Mouse (Mus musculus): ENCODE results near the gene Slc7a1. TPM values are rescaled to one million over a fixed set of nuclear protein-coding genes. Genes with fewer than 3 reads are reported as not detected.

Gene Slc7a1
- polyA plus RNA-seq, 1 experiment from 2014 or later, result 10.8 TPM

DNA sequence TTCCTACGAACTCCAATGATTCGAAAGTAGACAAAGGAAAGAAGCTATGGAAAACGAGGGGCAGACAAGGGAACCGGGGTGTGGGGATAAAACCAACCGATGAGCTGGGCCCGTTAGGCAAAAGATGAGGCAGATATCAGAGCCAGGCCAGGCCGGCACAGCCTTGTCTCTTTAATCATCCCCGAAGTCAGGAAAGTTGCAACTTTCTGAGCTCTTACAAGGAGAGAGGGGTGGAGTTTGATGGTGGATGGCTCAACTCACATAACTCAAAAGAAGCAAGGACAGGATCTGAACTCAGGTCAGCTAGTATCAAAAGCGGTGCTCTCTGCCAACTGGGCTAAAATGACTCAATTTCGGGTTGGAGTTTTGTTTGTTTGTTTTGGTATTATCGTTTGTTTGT lies 40.6 kb downstream of the Slc7a1 start:
- H3K4me3 ChIP-seq (ENCODE audit: low read depth, low read length), result no peak overlapping the region
- ATAC-seq, result no peak
- H3K4me1 ChIP-seq (replicated peaks; ENCODE audit: control insufficient read depth, insufficient read depth, low read length), result 0 out of 2 replicates have a peak, but pooled peaks cover 3% of the 10 kb centered on the region
- peaks cover 10% of the 10 kb centered on the region for H3K36me3 ChIP-seq (ENCODE audit: control insufficient read depth, insufficient read depth)
- WGBS, result 91% methylated on average over 11 of the region's 11 CpGs
- no peak for TF ChIP-seq CTCF (IDR thresholded peaks at IDR 0.05; ENCODE audit: low read depth)
- no peak overlapping the region for H3K27ac ChIP-seq (ENCODE audit: low read depth, low read length)
- H3K4me2 ChIP-seq (replicated peaks; ENCODE audit: low read depth), result no peak overlapping the region
- no peaks in the 10 kb centered on the region for H3K9me3 ChIP-seq (ENCODE audit: control insufficient read depth)
- H3K27me3 ChIP-seq (replicated peaks; ENCODE audit: control insufficient read depth, insufficient read depth, low read length), result no peaks in the 10 kb centered on the region
- no peak overlapping the region for H3K9ac ChIP-seq (ENCODE audit: low read depth, low read length)

DNA sequence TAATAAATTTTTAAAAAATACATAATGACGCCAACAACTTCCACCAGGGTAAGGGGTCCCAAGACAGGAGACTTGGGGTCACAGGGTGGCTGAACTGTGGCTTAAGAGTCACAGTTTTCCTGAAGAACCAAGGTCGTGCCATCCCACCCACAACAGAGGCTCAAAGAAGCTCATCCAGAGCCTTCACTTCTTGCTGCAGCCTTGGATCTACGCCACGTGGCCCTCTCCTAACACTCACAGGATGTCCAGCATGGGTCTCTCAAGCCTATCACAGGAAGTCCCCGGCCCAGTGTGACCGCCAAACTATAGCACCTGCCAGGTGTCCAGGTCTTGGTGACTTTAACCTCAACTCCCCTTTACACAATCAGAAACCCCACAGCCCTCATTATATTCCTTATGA lies 42.5 kb downstream of the Slc7a1 start:
- H3K9me3 ChIP-seq (ENCODE audit: control insufficient read depth), result no peaks in the 10 kb centered on the region
- H3K4me3 ChIP-seq (ENCODE audit: low read depth, low read length), result no peak overlapping the region
- no peak overlapping the region for H3K4me2 ChIP-seq (replicated peaks; ENCODE audit: low read depth)
- WGBS, result 93% methylated on average over 6 of the region's 6 CpGs
- no peak for ATAC-seq
- TF ChIP-seq CTCF (IDR thresholded peaks at IDR 0.05; ENCODE audit: low read depth), result no peak
- H3K27ac ChIP-seq (ENCODE audit: low read depth, low read length), result no peak overlapping the region
- H3K9ac ChIP-seq (ENCODE audit: low read depth, low read length), result no peak overlapping the region
- H3K4me1 ChIP-seq (replicated peaks; ENCODE audit: control insufficient read depth, insufficient read depth, low read length), result 0 out of 2 replicates have a peak, but pooled peaks cover 3% of the 10 kb centered on the region
- H3K27me3 ChIP-seq (replicated peaks; ENCODE audit: control insufficient read depth, insufficient read depth, low read length), result no peaks in the 10 kb centered on the region
- H3K36me3 ChIP-seq (ENCODE audit: control insufficient read depth, insufficient read depth), result peaks cover 6% of the 10 kb centered on the region; the same call in 1 of the 2 replicates

DNA sequence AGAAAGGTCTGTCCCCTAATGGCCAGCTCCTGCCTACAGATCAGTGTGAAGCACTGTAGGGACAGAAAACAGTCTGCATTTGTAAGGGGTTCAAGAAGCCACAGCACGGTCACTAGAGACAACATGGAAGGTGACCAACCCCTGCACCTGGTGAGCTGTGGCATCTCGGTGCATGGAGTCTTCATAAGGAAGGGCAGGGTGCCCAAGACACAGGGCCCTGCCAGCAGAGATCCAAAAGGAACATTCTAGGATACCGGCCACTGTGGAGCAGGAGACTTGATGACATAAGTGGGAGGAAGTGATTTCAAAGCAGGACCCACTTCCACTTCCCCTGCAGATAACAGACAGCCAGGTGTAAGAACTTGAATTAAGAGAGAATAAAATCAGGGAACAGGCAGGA lies 43.9 kb downstream of the Slc7a1 start:
- H3K36me3 ChIP-seq (ENCODE audit: control insufficient read depth, insufficient read depth), result peaks cover 12% of the 10 kb centered on the region; the same call in 1 of the 2 replicates
- H3K4me2 ChIP-seq (replicated peaks; ENCODE audit: low read depth), result no peak overlapping the region
- no peaks in the 10 kb centered on the region for H3K27me3 ChIP-seq (replicated peaks; ENCODE audit: control insufficient read depth, insufficient read depth, low read length)
- H3K27ac ChIP-seq (ENCODE audit: low read depth, low read length), result no peak overlapping the region
- 87% methylated on average over 3 of the region's 3 CpGs for WGBS
- H3K4me3 ChIP-seq (ENCODE audit: low read depth, low read length), result no peak overlapping the region
- ATAC-seq, result no peak
- H3K4me1 ChIP-seq (replicated peaks; ENCODE audit: control insufficient read depth, insufficient read depth, low read length), result no peaks in the 10 kb centered on the region
- TF ChIP-seq CTCF (IDR thresholded peaks at IDR 0.05; ENCODE audit: low read depth), result no peak
- no peak overlapping the region for H3K9ac ChIP-seq (ENCODE audit: low read depth, low read length)
- H3K9me3 ChIP-seq (ENCODE audit: control insufficient read depth), result no peaks in the 10 kb centered on the region

DNA sequence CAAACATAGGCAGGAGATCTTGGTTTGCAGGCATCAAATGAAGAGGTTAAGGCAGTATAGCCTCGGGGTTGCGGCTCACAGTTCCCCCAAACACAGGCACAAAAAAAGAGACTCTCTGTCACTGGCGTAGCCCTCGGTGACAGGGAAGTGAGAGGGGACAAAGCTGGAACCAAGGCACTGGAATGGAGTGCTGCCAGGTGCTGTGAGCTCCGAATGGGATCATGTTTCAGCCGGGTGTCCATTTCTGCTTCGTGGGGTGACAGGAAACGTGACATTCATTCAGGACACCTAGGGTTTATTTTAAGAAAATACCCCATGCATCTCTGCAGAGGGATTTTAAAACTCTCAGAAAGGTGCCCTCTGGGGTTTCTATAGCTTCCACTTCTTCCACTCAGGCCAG lies 45.2 kb downstream of the Slc7a1 start:
- ATAC-seq, result no peak
- 76% methylated on average over 8 of the region's 8 CpGs for WGBS
- no peak overlapping the region for H3K4me2 ChIP-seq (replicated peaks; ENCODE audit: low read depth)
- TF ChIP-seq CTCF (IDR thresholded peaks at IDR 0.05; ENCODE audit: low read depth), result no peak
- no peak overlapping the region for H3K4me3 ChIP-seq (ENCODE audit: low read depth, low read length)
- no peaks in the 10 kb centered on the region for H3K9me3 ChIP-seq (ENCODE audit: control insufficient read depth)
- no peak overlapping the region for H3K9ac ChIP-seq (ENCODE audit: low read depth, low read length)
- H3K27me3 ChIP-seq (replicated peaks; ENCODE audit: control insufficient read depth, insufficient read depth, low read length), result no peaks in the 10 kb centered on the region
- H3K4me1 ChIP-seq (replicated peaks; ENCODE audit: control insufficient read depth, insufficient read depth, low read length), result no peaks in the 10 kb centered on the region
- peaks cover 12% of the 10 kb centered on the region; the same call in 1 of the 2 replicates for H3K36me3 ChIP-seq (ENCODE audit: control insufficient read depth, insufficient read depth)
- no peak overlapping the region for H3K27ac ChIP-seq (ENCODE audit: low read depth, low read length)

DNA sequence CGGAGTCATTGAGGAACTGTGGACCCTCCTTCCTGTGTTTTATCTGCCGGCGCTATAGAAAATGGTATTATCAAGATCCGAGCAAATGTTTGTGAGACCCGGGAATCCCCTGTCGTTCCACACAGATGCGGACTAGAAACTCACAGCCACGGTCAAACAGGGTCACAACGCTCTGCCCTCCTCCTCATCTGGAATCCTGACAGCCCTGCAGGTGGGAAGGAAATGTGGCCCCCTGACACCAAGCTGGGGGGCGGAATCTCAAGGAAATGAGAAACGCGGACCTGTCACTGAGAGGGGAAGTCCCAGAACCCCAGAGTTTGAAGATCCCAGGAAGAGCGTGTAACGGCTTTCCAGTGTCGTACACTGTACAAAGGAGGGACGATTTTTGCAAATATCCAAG lies 46.3 kb downstream of the Slc7a1 start:
- 73% methylated on average over 16 of the region's 16 CpGs for WGBS

DNA sequence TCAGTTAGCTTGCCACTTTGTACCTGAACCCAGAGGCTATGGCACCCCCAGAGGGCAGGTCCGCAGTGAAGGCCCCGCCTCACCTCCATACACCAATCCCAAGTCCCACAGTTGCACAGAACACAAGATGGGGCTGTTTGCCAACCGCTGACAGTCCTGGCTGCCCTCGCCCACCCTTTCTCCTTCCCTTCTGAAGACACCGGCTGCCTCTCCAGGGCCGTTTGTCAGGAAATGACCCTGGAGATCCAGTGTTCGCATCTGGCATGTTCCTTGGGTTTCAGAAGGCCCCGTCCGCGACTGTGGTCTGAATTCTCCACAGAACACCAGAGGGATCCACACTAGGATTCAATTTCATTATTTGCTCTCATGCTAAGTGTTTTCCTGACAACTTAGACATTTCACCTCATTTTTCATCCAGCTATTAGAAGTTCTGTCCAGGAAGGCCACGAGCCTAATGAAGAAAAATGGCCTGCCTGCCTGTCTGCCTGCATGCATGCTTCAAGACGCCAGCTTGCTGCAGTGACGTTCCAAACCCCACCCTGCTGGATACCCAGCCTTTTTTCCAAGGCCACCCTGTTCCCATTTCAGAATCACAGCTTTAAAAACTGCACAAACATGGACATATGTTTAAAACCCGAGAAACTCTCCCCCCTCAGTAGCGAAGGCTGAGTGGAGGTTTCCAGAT lies 50.2 kb downstream of the Slc7a1 start:
- H3K27ac ChIP-seq (ENCODE audit: low read depth, low read length), result no peak overlapping the region
- H3K36me3 ChIP-seq (ENCODE audit: control insufficient read depth, insufficient read depth), result peaks cover 24% of the 10 kb centered on the region
- no peaks in the 10 kb centered on the region for H3K9me3 ChIP-seq (ENCODE audit: control insufficient read depth)
- H3K9ac ChIP-seq (ENCODE audit: low read depth, low read length), result no peak overlapping the region
- H3K4me2 ChIP-seq (replicated peaks; ENCODE audit: low read depth), result no peak overlapping the region
- H3K27me3 ChIP-seq (replicated peaks; ENCODE audit: control insufficient read depth, insufficient read depth, low read length), result no peaks in the 10 kb centered on the region
- H3K4me3 ChIP-seq (ENCODE audit: low read depth, low read length), result no peak overlapping the region
- no peaks in the 10 kb centered on the region for H3K4me1 ChIP-seq (replicated peaks; ENCODE audit: control insufficient read depth, insufficient read depth, low read length)
- 57% methylated on average over 15 of the region's 15 CpGs for WGBS
- peak; percentile 45 for TF ChIP-seq CTCF (IDR thresholded peaks at IDR 0.05; ENCODE audit: low read depth)
- no peak for ATAC-seq

More for the DNA sequence above, 46.3 kb downstream of the Slc7a1 start:
- H3K4me2 ChIP-seq (replicated peaks; ENCODE audit: low read depth), result no peak overlapping the region
- peaks cover 8% of the 10 kb centered on the region; the same call in 1 of the 2 replicates for H3K36me3 ChIP-seq (ENCODE audit: control insufficient read depth, insufficient read depth)
- ATAC-seq, result no peak
- TF ChIP-seq CTCF (IDR thresholded peaks at IDR 0.05; ENCODE audit: low read depth), result no peak
- H3K9me3 ChIP-seq (ENCODE audit: control insufficient read depth), result no peaks in the 10 kb centered on the region
- no peak overlapping the region for H3K27ac ChIP-seq (ENCODE audit: low read depth, low read length)
- no peaks in the 10 kb centered on the region for H3K4me1 ChIP-seq (replicated peaks; ENCODE audit: control insufficient read depth, insufficient read depth, low read length)
- no peak overlapping the region for H3K9ac ChIP-seq (ENCODE audit: low read depth, low read length)
- no peaks in the 10 kb centered on the region for H3K27me3 ChIP-seq (replicated peaks; ENCODE audit: control insufficient read depth, insufficient read depth, low read length)
- H3K4me3 ChIP-seq (ENCODE audit: low read depth, low read length), result no peak overlapping the region
